Mouse (Mus musculus): Measurements from ENCODE around the gene Tnfsf10. TPM values are rescaled to one million over a fixed set of nuclear protein-coding genes. Genes with fewer than 3 reads are reported as not detected.

Tnfsf10 gene
- total RNA-seq, 2 experiments from 2014 or later: 8.3 to 11.6 TPM

DNA sequence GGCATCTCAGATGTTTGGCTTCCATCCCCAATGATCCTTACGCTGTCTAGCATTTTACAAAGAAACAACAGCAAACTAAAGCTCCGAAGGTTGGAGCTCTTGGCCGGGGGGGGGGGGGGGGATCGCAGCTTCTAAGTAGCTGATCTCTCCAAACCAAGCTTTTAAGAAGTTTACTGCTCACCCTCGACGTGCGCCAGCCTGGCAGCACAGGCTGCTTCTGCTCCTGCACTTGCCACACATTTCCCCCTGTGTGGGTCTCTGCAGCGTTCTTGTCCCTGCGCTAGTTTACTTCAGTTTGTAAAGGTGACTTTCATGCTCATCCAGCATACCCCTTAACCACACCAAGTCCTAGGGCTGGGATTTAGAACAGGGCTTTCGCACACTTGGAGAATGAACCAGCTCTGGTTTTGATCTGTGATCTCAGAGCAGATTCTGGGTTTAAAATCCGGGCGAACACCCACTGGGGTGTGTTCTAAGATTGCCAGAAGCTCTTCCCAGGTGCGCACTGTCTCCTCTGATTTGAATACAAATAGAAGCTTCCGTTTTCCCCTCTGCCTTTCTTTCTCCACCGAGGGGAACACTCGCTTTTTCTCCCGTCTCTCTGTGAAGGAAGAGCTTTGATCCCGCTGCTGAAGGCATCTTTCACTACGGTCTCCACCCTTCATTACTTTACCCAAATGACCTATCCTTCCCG, 53.9 kb downstream of the Tnfsf10 start:
- DNase-seq: no peak

DNA sequence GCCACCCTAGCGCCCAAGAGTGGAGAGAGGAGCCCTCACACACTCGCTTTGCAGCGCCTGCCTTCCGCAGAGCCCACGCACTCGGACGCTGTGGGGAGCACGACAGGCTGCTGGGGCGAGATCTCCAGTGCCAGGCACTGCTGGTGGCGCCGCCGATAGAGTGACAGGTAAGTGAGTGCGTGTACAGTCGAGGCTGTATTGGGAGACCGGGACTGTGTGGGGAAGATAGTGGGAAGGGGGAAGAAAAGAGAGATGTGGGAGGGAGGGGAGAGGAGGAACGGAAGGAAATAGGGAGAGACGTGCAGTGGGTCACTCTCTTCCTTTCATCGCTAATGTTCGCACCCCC, 54.4 kb downstream of the Tnfsf10 start, which contains the start of gene Ghsr:
Ghsr (plus strand) TSS at position 76 of the 346 bp plus-strand sequence.
- no peak for DNase-seq

DNA sequence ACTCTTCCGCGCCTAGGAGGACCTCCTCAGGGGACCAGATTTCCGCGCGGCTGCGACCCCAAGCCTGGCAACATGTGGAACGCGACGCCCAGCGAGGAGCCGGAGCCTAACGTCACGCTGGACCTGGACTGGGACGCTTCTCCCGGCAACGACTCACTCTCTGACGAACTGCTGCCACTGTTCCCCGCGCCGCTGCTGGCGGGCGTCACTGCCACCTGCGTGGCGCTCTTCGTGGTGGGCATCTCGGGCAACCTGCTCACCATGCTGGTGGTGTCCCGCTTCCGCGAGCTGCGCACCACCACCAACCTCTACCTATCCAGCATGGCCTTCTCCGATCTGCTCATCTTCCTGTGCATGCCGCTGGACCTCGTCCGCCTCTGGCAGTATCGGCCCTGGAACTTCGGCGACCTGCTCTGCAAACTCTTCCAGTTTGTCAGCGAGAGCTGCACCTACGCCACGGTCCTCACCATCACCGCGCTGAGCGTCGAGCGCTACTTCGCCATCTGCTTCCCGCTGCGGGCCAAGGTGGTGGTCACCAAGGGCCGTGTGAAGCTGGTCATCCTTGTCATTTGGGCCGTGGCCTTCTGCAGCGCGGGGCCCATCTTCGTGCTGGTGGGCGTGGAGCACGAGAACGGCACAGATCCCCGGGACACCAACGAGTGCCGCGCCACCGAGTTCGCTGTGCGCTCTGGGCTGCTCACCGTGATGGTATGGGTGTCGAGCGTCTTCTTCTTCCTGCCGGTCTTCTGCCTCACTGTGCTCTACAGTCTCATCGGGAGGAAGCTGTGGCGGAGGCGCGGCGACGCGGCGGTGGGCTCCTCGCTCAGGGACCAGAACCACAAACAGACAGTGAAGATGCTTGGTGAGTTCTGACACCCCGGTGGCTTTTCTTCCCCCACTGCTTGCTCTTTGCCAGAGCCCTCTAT, 55.2 kb downstream of the Tnfsf10 start:
- no peak for DNase-seq

DNA sequence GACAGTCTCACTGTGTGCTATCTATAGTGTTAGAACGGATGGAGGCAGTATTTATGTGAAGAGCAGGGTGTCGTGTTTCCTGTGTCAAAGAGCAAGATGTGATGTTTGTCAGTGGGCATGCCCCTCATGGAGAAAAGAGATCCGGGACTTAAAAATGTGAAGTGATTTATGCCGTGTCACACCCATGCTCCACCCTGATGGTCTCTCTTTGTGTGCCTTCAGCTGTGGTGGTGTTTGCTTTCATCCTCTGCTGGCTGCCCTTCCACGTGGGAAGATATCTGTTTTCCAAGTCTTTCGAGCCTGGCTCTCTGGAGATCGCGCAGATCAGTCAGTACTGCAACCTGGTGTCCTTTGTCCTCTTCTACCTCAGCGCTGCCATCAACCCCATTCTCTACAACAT, 57.6 kb downstream of the Tnfsf10 start:
- DNase-seq: no peak

DNA sequence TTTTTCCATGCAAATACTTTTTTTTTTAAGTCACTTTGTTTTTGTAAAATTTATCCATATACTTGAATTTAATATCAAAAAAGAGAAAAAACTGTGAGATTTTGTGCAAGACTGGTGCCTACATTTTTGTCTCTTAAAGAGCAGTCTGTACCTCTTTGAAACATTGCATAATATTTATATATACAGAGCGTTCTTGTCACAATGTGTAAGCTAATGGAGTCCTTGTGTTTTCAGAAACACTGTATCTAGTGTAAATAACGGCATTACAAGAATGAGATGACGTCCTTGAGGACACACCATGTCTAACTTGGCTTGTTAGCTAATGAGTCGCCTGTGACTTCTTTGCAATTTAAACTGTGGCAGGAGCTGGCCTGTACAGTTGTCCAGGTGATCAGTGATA, 61.1 kb downstream of the Tnfsf10 start:
- DNase-seq: no peak

DNA sequence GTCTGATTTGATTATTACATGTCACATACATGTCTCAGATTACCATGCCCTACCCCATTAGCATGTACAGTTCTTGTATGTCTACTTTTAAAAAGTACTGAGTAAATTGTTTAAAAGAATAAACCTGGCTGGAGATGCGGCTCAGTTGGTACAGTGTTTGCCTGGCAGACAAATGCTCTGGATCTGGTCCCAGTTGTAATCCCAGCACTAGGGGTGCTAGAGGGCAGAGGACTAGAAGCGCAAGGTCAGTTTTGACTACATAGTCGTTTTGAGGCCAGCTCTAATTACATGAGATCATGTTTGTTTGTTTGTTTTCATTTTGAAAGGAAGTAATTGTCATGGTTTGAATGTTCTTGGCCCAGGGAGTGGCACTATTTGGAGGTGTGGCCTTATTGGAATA, 68.0 kb downstream of the Tnfsf10 start:
- DNase-seq: no peak

DNA sequence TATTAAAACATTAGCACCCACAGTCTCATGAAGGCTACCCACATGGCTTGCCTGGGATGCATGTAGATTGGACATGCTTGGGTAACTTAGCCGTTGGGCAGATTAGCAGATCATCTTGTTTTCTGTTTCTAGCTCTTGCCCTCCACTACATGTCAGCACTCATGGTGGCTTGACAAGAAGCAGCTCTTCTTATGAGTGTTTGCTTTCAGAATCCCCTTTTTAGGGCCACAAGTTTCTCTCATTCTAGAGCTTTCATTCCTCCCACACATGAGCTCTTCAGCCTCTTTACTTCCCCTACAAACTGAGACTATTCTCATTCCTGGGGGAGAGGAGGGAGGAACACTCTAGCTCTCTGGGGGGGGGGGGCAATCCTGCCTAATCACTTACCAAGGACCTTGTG, 73.1 kb downstream of the Tnfsf10 start:
- DNase-seq: no peak

Other genes with a start within 250 kb of the Tnfsf10 start
- 1 to 10 TPM; 6.2 to 7.5 TPM for gene Ect2, start 163.2 kb upstream of the Tnfsf10 start, total RNA-seq (2021)
- 100 to 1,000 TPM in 1 of 2 experiments, 10 to 100 TPM in 1; 91.9 to 225 TPM for gene Nceh1, start 134.1 kb upstream of the Tnfsf10 start, total RNA-seq (2021)
- gene Ghsr, start 54.3 kb downstream of the Tnfsf10 start, total RNA-seq (2021): not detected

Data from adrenal gland, postnatal 36 days (tissue).